Mouse (Mus musculus) hindbrain, embryonic 11.5 days (tissue): Measurements from ENCODE around the gene Egfem1. TPM values are rescaled to one million over a fixed set of nuclear protein-coding genes. Genes with fewer than 3 reads are reported as not detected.
A peak's percentile ranks its signal among the peaks of the same experiment; 100 is the strongest.

Source experiments
- ATAC-seq: fragments of 200-750 bp; cut with Nextera tagmentation; 2 replicates; pipeline ENCODE4 v1.8.0; 2017; ENCODE audit warnings: mild to moderate bottlenecking, moderate TSS enrichment, moderate library complexity; ENCODE audit not compliant: low FRiP score
- DNase-seq: peaks from one replicate; pipeline ENCODE4 v3.0.0-alpha.2; 2015; ENCODE audit warnings: low spot score
- H3K27ac ChIP-seq: fragments of 300-500 bp; sonication (generic); 2 replicates; pipeline ENCODE4 v1.5.1; 2014; ENCODE audit warnings: mild to moderate bottlenecking, low read depth, low read length
- H3K27me3 ChIP-seq: fragments of 300-500 bp; sonication (generic); 2 replicates; pipeline ENCODE4 v1.6.1; 2014; ENCODE audit warnings: mild to moderate bottlenecking, low read length, moderate library complexity, mixed read lengths; ENCODE audit not compliant: control insufficient read depth, insufficient read depth
- H3K36me3 ChIP-seq: fragments of 300-500 bp; sonication (generic); 2 replicates; pipeline ENCODE4 v1.6.1; 2014; ENCODE audit warnings: mild to moderate bottlenecking, low read length, moderate library complexity, mixed read lengths; ENCODE audit not compliant: control insufficient read depth, insufficient read depth
- H3K4me1 ChIP-seq: fragments of 300-500 bp; sonication (generic); replicated peaks from 2 replicates; pipeline ENCODE4 v1.6.1; 2014; ENCODE audit warnings: low read length, mixed read lengths; ENCODE audit not compliant: control insufficient read depth, insufficient read depth
- H3K4me2 ChIP-seq: fragments of 300-500 bp; sonication (generic); replicated peaks from 2 replicates; pipeline ENCODE4 v1.6.1; 2014; ENCODE audit warnings: mild to moderate bottlenecking, low read depth, low read length
- H3K4me3 ChIP-seq: fragments of 300-500 bp; sonication (generic); 2 replicates; pipeline ENCODE4 v1.5.1; 2014; ENCODE audit warnings: low read depth, low read length
- H3K9ac ChIP-seq: fragments of 300-500 bp; sonication (generic); 2 replicates; pipeline ENCODE4 v1.6.1; 2014; ENCODE audit warnings: low read depth, low read length
- H3K9me3 ChIP-seq: fragments of 300-500 bp; sonication (generic); 2 replicates; pipeline ENCODE4 v1.6.1; 2016; ENCODE audit warnings: low read length; ENCODE audit not compliant: control insufficient read depth
- WGBS: fragments of 180-500 bp; shearing (Covaris S2); extraction: QIAGEN DNeasy Blood & Tissue Kit; methylation state at CpG from one replicate; pipeline ENCODE4 v1.1.7; 2014; 5-methylcytosine and 5-hydroxymethylcytosine counted together
- polyA plus RNA-seq: library from polyadenylated mRNA; unstranded; fragments of >200 nt; fragmentation: Nextera tagmentation; extraction: Ambion mirVana; gene quantifications from 2 replicates; pipeline ENCODE4 v1.2.1, GENCODE M21; 2014

Gene Egfem1
- 3.6 and 4.5 TPM in 2 replicates for polyA plus RNA-seq

DNA sequence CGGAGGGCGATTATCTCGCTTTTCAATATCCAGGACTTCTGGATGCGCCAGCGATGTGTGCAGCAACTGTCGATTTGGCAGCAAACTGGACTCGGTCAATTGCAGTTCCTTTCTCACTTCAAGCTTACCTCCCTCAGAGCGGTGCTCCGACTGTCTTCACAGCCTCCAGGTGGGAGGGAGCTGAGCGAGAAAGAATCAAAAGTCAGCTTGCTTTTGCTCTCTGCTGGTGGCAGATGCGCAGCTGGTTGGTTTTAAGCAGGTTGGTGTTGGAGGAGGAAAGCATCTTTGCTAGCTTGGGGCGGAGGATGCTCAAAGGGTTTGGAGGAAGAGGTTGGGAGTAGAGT, at the start of gene Egfem1:
Gene Egfem1, plus strand, starts transcription at position 72 of the 344 bp plus-strand sequence.
- Histone ChIP-seq H3K4me3 (peak within 1 kb of the TSS; percentile 58), H3K4me1 (peaks cover 5% of the 10 kb centered on the region; the same call in 1 of the 2 replicates), H3K27me3 (peaks cover 5% of the 10 kb centered on the region; the same call in 1 of the 2 replicates), H3K27ac (no peak within 1 kb of the TSS), H3K9ac (peak within 1 kb of the TSS; percentile 49), H3K9me3 (no peaks in the 10 kb centered on the region), H3K4me2 (peak within 1 kb of the TSS; percentile 96), H3K36me3 (no peaks in the 10 kb centered on the region)
- no peak; the same call in 1 of the 2 replicates for ATAC-seq
- DNase-seq = peak; percentile 65
- 9% methylated on average over 12 of the region's 12 CpGs for WGBS

DNA sequence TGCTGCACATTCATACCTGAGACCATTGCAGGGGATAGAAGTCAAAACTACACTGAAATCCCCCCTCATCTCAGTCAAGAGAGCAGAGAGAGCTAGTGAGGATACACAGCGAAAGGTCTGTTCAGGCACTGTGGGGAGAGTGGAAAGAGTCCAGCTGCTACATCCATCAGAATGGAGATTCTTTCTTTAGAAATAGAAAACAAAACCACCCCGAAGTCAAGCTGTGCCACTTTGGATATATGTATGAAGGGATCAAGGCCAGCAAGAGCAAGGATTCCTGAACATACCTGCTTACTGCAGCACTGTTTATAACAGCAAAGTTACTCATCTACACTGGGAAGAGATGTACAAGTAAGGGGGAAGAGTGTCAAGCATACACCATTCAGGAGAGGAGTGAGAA, 48.7 kb upstream of the Egfem1 start:
- Histone ChIP-seq H3K36me3 (no peaks in the 10 kb centered on the region), H3K9ac (no peak overlapping the region), H3K9me3 (no peaks in the 10 kb centered on the region), H3K27ac (no peak overlapping the region), H3K4me2 (no peak overlapping the region), H3K27me3 (no peaks in the 10 kb centered on the region), H3K4me1 (no peaks in the 10 kb centered on the region), H3K4me3 (no peak overlapping the region)
- DNase-seq (no peak), ATAC-seq (no peak)
- WGBS = 77% methylated on average over 2 of the region's 2 CpGs

DNA sequence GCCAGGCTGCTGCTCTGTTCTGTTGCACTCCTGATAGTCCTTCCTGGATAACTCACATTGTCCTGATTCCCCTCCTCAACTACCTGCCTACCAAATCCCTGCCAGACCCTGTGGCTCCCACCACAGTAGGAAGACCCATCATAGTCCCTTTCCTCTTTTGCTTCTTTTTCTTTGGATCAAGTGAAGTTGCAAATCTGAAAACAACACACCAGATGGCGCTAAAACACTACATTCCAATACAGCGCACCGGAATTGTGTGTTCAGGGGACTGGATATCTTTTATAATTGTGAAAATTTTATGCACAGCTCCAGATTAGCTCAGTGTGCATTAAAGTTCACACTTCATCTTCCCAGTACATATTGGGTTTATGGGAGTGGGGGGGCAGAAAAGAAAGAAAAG, 45.7 kb upstream of the Egfem1 start:
- Histone ChIP-seq H3K27ac (no peak overlapping the region), H3K4me2 (no peak overlapping the region), H3K4me1 (no peaks in the 10 kb centered on the region), H3K9me3 (no peaks in the 10 kb centered on the region), H3K9ac (no peak overlapping the region), H3K4me3 (no peak overlapping the region), H3K36me3 (no peaks in the 10 kb centered on the region), H3K27me3 (no peaks in the 10 kb centered on the region)
- peak; percentile 74 for DNase-seq
- ATAC-seq = peak; percentile 56; the same call in 1 of the 2 replicates
- 3% methylated on average over 3 of the region's 3 CpGs for WGBS

DNA sequence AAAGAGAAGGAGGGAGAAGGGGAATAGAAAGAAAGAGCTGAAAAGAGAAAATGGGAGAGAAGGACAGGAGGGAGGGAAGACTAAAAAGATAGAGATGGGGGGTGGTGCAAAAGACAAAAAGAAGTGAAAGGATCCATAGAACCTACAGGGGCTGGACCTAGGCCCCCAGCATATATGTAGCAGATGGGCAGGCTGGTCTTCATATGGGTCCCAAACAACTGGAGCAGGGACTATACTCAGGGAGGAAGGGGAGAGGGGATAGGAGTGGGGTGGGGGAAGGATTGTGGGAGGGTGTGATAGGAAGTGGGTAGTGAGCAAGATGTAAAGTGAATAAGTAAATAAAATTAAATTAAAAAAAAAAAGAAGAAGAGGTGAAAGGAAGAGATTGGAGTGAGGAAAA, 45.2 kb upstream of the Egfem1 start:
- H3K27ac ChIP-seq = no peak overlapping the region
- no peak overlapping the region for H3K4me3 ChIP-seq
- no peaks in the 10 kb centered on the region for H3K9me3 ChIP-seq
- no peaks in the 10 kb centered on the region for H3K36me3 ChIP-seq
- ATAC-seq = no peak
- no peak overlapping the region for H3K9ac ChIP-seq
- no peaks in the 10 kb centered on the region for H3K4me1 ChIP-seq
- no peak for DNase-seq
- no peak overlapping the region for H3K4me2 ChIP-seq
- no peaks in the 10 kb centered on the region for H3K27me3 ChIP-seq

DNA sequence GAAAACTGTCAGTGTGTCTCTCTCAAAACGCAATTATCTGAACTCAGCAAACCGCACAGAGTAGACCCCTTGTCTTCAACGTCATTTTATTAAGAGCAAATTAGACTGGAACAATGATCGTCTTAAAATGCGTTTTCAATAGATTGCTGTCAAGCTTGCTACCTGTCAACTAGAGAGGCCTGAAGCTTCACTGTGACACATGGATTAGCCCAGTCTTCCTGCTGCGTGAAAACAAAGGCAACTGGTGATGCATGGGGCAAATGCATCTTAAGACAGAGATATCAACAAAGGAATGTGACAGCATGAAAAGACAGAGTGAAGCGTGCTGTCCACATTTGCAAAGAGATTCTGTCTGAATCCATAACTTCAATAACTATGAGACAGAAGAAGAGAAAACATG, 41.8 kb upstream of the Egfem1 start:
- no peaks in the 10 kb centered on the region for H3K36me3 ChIP-seq
- H3K9me3 ChIP-seq = no peaks in the 10 kb centered on the region
- no peak overlapping the region for H3K4me2 ChIP-seq
- 53% methylated on average over 7 of the region's 7 CpGs for WGBS
- H3K27ac ChIP-seq = no peak overlapping the region
- DNase-seq (peak; percentile 27), ATAC-seq (no peak)
- H3K27me3 ChIP-seq = no peaks in the 10 kb centered on the region
- no peaks in the 10 kb centered on the region for H3K4me1 ChIP-seq
- H3K4me3 ChIP-seq = no peak overlapping the region
- H3K9ac ChIP-seq = no peak overlapping the region

DNA sequence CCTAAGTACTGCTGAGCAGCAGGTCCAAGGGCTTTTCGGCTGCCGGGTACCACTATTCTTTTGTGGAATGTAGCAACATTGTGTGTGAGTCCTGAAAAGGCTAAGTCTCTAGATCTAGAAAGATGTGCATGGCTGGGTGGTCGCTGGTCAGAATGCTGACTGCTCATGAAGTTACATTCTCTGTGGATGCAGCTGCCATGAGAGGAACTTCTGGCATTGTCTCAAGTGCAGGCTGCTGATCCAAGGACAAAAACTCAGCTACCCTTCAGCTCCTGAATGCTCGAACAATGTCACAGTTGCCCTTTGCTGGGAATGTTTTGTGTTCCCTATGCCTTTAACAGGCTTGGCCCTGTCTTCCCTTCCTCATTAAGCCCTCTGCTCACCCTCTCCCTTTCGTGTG, 35.5 kb upstream of the Egfem1 start:
- H3K4me2 ChIP-seq = no peak overlapping the region
- WGBS = 37% methylated on average over 5 of the region's 5 CpGs
- H3K4me1 ChIP-seq = no peaks in the 10 kb centered on the region
- H3K36me3 ChIP-seq = no peaks in the 10 kb centered on the region
- H3K9ac ChIP-seq = no peak overlapping the region
- no peaks in the 10 kb centered on the region for H3K9me3 ChIP-seq
- ATAC-seq (no peak), DNase-seq (peak; percentile 21)
- H3K4me3 ChIP-seq = no peak overlapping the region
- no peaks in the 10 kb centered on the region for H3K27me3 ChIP-seq
- H3K27ac ChIP-seq = no peak overlapping the region

DNA sequence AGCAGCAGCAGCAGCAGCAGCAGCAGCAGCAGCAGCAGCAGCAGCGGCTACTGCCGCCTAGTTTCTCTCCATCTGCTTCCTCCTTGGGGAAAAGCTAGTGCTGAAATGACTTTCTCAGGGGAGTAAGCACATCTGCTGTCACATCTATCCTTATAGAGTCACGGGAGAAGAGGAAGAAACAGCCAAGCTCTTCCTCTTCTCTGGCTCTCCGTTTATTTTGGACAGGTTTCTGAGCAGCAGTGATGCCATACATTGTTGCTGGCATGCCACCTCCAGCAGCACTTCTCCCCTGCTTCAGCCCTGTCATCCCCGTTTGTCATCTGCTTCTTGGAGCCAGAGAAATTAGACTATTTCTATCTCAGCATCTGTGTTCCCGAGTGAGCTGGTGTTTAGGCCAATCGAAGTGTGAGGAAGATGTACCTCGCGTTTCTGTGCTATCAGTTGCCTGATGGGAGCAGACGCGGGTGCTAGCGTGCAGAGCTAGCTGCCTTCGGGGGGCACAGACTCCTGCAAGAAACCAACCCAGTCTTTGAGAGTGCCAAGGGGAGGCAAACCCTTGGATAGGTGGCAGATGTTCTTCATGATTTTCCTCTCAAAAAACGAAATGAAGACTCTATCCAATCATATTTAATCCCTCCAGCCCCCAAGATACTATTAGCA, 34.4 kb upstream of the Egfem1 start:
- Histone ChIP-seq H3K9me3 (no peaks in the 10 kb centered on the region), H3K27ac (no peak overlapping the region), H3K4me1 (no peaks in the 10 kb centered on the region), H3K4me3 (no peak overlapping the region), H3K9ac (no peak overlapping the region), H3K4me2 (no peak overlapping the region), H3K27me3 (no peaks in the 10 kb centered on the region), H3K36me3 (no peaks in the 10 kb centered on the region)
- no peak for ATAC-seq
- 70% methylated on average over 14 of the region's 14 CpGs for WGBS
- peak; percentile 9 for DNase-seq

DNA sequence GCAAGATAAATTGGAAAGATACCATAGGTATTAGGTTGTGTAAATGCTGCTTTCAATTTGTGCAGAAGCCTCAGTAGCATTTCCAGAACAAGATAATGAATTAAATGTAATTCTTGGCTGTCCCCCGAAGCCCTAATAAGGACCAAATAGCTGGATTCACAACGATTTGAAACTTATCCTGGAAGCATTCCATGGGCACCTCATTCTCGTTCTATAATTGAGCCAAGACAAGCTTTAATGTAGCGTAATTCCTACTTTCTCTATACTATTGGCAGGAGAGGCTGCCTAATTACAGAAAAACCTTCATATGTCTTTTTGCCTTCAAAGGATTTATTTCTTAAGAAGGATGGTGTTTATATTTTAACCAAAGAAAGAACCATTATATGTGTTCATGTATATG, 18.7 kb upstream of the Egfem1 start:
- no peak for DNase-seq
- Histone ChIP-seq H3K36me3 (no peaks in the 10 kb centered on the region), H3K4me3 (no peak overlapping the region), H3K9ac (no peak overlapping the region), H3K9me3 (no peaks in the 10 kb centered on the region), H3K4me2 (no peak overlapping the region), H3K27me3 (no peaks in the 10 kb centered on the region), H3K4me1 (no peaks in the 10 kb centered on the region), H3K27ac (no peak overlapping the region)
- ATAC-seq = no peak
- WGBS = 86% methylated on average over 4 of the region's 4 CpGs

DNA sequence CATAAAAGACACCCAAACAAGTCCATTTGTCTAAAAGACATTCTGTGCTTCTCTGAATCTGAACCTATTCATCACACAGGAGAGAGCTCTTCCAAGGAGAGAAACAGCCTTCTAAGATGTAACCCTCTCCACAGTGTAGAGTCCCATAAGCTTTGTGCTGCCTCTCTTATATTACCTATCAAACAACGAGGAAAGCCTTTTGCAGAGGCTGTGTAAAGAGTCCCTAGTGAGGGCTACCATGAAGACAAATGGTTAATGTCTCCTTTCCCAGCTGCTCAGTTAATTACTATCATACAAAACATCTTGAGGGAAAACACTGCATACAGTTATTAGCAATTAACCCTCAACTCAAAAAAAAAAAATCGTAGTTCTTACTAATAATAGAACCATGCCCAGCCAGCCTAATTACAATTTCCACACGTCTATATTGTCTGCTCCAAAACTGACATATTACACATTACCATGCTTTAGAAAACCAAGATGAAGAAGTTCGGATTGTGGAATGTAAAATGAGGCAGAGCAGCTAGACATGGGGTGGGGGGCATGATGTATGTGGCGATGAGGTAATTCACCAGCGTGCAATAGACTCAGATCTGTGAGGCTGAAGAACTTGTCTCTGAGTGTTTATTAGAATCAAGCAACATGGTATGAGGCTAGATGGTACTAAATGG, 13.3 kb upstream of the Egfem1 start:
- WGBS = 80% methylated on average over 6 of the region's 6 CpGs
- Histone ChIP-seq H3K4me1 (no peaks in the 10 kb centered on the region), H3K9me3 (no peaks in the 10 kb centered on the region), H3K4me3 (no peak overlapping the region), H3K36me3 (no peaks in the 10 kb centered on the region), H3K9ac (no peak overlapping the region), H3K27me3 (no peaks in the 10 kb centered on the region), H3K4me2 (no peak overlapping the region), H3K27ac (no peak overlapping the region)
- ATAC-seq (no peak), DNase-seq (no peak)
